Mouse (Mus musculus) spleen, postnatal 14 days (tissue): ENCODE measurements around the gene Dxo.
"Not testable (repeated sequence)": the region's sequence is repeated elsewhere in the genome, so short reads cannot be mapped to it uniquely, and the experiment has no call there.

Source experiments
- DNase-seq, 2 experiments: peaks; one replicate each; pipeline ENCODE4 v3.0.0; 2021 to 2022; ENCODE audit warnings: low spot score in 2 of 2

Dxo gene

DNA sequence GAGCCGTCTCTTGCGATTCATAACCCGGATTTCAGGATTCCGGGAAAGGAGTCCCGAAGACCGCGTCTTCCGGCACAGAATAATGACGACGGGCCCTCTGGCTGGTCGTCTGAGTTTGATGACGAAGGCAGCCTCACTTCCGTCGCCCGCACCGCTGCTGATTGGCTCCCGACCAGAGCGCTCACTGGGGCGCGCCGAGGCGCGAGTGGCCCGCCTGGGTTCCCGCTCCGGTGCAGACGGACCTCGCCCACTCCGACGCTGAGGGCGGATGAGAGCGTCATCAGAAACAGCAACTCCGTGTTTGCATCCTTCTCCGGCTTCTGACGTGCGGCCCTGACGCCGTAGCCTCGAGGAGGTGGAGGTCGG lies at the start of gene Dxo, which contains the start of gene Stk19:
Gene Dxo, plus strand, starts transcription at position 164 of the 366 bp plus-strand sequence.
Gene Stk19, minus strand, starts transcription at position 90 of the 366 bp plus-strand sequence.
- DNase-seq: peak; percentile 87 to 93

- no peak for DNase-seq
Measured at GRCm38 (mm10) chr17:34795016-34795415, 41.8 kb upstream of the Dxo start.

- no peak for DNase-seq
Measured at GRCm38 (mm10) chr17:34795633-34796032, 41.2 kb upstream of the Dxo start.

GRCm38 (mm10) chr17:34796311-34797140 lies 40.3 kb upstream of the Dxo start:
- DNase-seq: no peak

GRCm38 (mm10) chr17:34797211-34797995 lies 39.4 kb upstream of the Dxo start:
- DNase-seq: not testable (repeated sequence)

GRCm38 (mm10) chr17:34798071-34798470 lies 38.7 kb upstream of the Dxo start:
- not testable (repeated sequence) for DNase-seq

- no peak for DNase-seq
Measured at GRCm38 (mm10) chr17:34798866-34799530, 37.8 kb upstream of the Dxo start.

- DNase-seq: no peak
Measured at GRCm38 (mm10) chr17:34799531-34799925, 37.3 kb upstream of the Dxo start.

- not testable (repeated sequence) for DNase-seq
Measured at GRCm38 (mm10) chr17:34800781-34801305, 36.0 kb upstream of the Dxo start.

GRCm38 (mm10) chr17:34802756-34803155 lies 34.1 kb upstream of the Dxo start:
- not testable (repeated sequence) for DNase-seq

- not testable (repeated sequence) for DNase-seq
Measured at GRCm38 (mm10) chr17:34803367-34803766, 33.5 kb upstream of the Dxo start.

DNA sequence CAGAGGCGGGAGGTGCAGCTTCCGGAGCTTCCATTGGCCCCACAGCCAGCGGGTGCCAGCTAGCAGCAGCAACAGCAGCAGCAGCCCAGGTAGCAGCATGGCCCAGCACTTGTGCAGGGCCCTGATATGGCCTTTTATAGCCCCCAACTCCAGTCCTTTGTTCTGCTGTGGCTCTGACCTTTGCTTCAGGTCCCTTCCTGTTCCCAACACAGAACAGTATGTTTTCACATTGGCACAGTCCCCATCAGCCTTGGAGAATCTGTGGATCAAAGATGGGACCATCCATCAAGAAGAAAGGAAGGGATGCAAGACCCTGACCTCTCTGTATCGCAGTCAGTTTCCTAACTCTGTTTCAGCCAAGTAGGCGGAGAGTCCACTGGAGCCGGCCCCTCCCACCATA lies 32.5 kb upstream of the Dxo start, which contains the start of gene Cyp21a1:
Gene Cyp21a1, minus strand, starts transcription at position 261 of the 400 bp plus-strand sequence.
- not testable (repeated sequence) for DNase-seq

DNA sequence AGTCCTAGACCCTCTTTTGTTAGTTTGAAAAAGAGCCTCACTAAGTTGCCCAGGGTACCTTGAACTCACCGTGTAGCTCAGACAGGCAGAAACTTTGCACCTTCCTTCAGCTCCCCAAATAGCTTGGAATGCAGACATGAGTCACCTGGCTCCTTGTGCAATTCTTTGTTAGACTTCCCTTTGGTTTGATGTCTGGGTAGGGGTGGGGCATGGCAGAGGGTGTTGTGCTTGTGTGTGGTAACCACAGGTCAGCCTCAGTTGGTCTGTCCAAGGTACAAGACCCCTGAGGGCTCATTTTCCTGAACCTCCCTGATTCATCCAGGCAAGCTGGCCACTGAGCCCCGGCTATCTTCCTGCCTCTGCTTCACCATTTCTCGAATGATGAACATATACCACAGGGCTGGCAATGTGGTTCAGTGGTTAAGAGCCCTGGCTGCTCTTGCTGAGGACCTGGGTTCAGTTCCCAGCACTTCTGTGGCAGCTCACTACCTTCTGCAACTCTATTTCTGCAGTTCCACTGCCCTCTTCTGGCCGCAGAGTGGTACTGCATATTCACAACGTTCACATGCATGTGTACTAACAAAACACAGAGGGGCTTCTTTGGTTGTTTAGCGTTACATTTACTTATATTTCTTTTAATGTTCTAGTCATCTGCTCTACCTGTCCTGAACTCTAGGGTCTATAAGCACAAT lies 31.8 kb upstream of the Dxo start:
- no peak for DNase-seq

- DNase-seq: no peak
Measured at GRCm38 (mm10) chr17:34807176-34807575, 29.6 kb upstream of the Dxo start.

- DNase-seq: no peak
Measured at GRCm38 (mm10) chr17:34808599-34809205, 28.1 kb upstream of the Dxo start.

GRCm38 (mm10) chr17:34810411-34810810 lies 26.4 kb upstream of the Dxo start:
- not testable (repeated sequence) for DNase-seq

GRCm38 (mm10) chr17:34810811-34811210 lies 26.0 kb upstream of the Dxo start:
- DNase-seq: not testable (repeated sequence)

- DNase-seq: no peak
Measured at GRCm38 (mm10) chr17:34811275-34811674, 25.5 kb upstream of the Dxo start.

DNA sequence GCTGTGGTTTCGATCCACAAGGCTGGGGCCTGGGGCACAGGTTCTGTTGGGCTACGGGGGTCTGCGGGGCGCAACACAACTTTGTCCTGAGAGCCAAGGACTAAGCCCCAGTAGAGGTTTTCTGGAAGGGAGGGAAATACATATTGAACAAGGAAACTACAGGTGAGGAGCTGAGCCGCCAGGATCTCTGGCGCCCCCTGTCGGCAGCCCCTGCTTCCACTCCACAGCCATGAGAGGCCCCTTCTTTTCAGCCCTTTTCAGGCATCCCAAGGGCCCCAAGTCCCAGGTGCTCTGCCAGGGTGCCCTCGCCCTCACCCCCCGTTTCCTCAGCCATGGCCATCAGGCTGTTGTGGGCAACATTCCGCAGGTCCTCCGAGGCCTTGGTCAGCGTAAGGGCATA lies 23.1 kb upstream of the Dxo start:
- DNase-seq: peak in 1 of 2 experiments; percentile 18

GRCm38 (mm10) chr17:34814818-34815370 lies 21.9 kb upstream of the Dxo start:
- DNase-seq: no peak
